Mouse (Mus musculus): Measurements from ENCODE around the gene Rgp1. TPM values are rescaled to one million over a fixed set of nuclear protein-coding genes. Genes with fewer than 3 reads are reported as not detected.

Gene Rgp1
- polyA plus RNA-seq, 1 experiment, result 42.4 TPM

- 87% methylated on average over 4 of the region's 4 CpGs for WGBS
- H3K4me1 ChIP-seq (ENCODE audit: control insufficient read depth, insufficient read depth, insufficient read length), result peaks cover 8% of the 10 kb centered on the region; the same call in 1 of the 2 replicates
- TF ChIP-seq POLR2A (IDR thresholded peaks at IDR 0.05; ENCODE audit: low read depth, low read length) (no peak), CTCF (IDR thresholded peaks at IDR 0.05; ENCODE audit: extremely low read depth, insufficient read depth, insufficient read length, insufficient replicate concordance) (no peak)
- H3K36me3 ChIP-seq (ENCODE audit: control insufficient read depth, insufficient read depth, low read length), result peaks cover 27% of the 10 kb centered on the region
- H3K4me3 ChIP-seq (ENCODE audit: extremely low read depth, insufficient read depth, insufficient read length), result no peak overlapping the region
- H3K27ac ChIP-seq (ENCODE audit: insufficient read depth, low read length), result no peak overlapping the region
- no peak for DNase-seq (ENCODE audit: low read depth in 1 of 2, low spot score in 2 of 2)
- H3K27me3 ChIP-seq (ENCODE audit: control insufficient read depth, insufficient read depth, low read length), result no peaks in the 10 kb centered on the region
These were observed 5.0 kb upstream of the Rgp1 start for GRCm38 (mm10) chr4:43573561-43573960.

GRCm38 (mm10) chr4:43575356-43575755 lies 3.2 kb upstream of the Rgp1 start:
- H3K4me3 ChIP-seq (ENCODE audit: extremely low read depth, insufficient read depth, insufficient read length), result no peak overlapping the region
- no peak for DNase-seq (ENCODE audit: low read depth in 1 of 2, low spot score in 2 of 2)
- H3K27me3 ChIP-seq (ENCODE audit: control insufficient read depth, insufficient read depth, low read length), result no peaks in the 10 kb centered on the region
- WGBS, result 79% methylated on average over 2 of the region's 2 CpGs
- no peak for TF ChIP-seq POLR2A (IDR thresholded peaks at IDR 0.05; ENCODE audit: low read depth, low read length)
- no peak for TF ChIP-seq CTCF (IDR thresholded peaks at IDR 0.05; ENCODE audit: extremely low read depth, insufficient read depth, insufficient read length, insufficient replicate concordance)
- H3K4me1 ChIP-seq (ENCODE audit: control insufficient read depth, insufficient read depth, insufficient read length), result peaks cover 10% of the 10 kb centered on the region; the same call in 1 of the 2 replicates
- H3K27ac ChIP-seq (ENCODE audit: insufficient read depth, low read length), result no peak overlapping the region
- peaks cover 10% of the 10 kb centered on the region for H3K36me3 ChIP-seq (ENCODE audit: control insufficient read depth, insufficient read depth, low read length)

- Histone ChIP-seq H3K36me3 (ENCODE audit: control insufficient read depth, insufficient read depth, low read length) (peaks cover 14% of the 10 kb centered on the region), H3K4me3 (ENCODE audit: extremely low read depth, insufficient read depth, insufficient read length) (peak overlapping the region; percentile 92), H3K4me1 (ENCODE audit: control insufficient read depth, insufficient read depth, insufficient read length) (peaks cover 10% of the 10 kb centered on the region; the same call in 1 of the 2 replicates), H3K27me3 (ENCODE audit: control insufficient read depth, insufficient read depth, low read length) (no peaks in the 10 kb centered on the region), H3K27ac (ENCODE audit: insufficient read depth, low read length) (no peak overlapping the region)
- no peak for DNase-seq (ENCODE audit: low read depth in 1 of 2, low spot score in 2 of 2)
- no peak for TF ChIP-seq POLR2A (IDR thresholded peaks at IDR 0.05; ENCODE audit: low read depth, low read length)
- no peak for TF ChIP-seq CTCF (IDR thresholded peaks at IDR 0.05; ENCODE audit: extremely low read depth, insufficient read depth, insufficient read length, insufficient replicate concordance)
- 6% methylated on average over 8 of the region's 8 CpGs for WGBS
These were observed 1.2 kb upstream of the Rgp1 start for GRCm38 (mm10) chr4:43577237-43577881.

GRCm38 (mm10) chr4:43579256-43579655 lies 741 bp downstream of the Rgp1 start:
- H3K4me3 ChIP-seq (ENCODE audit: extremely low read depth, insufficient read depth, insufficient read length), result peak overlapping the region; percentile 92
- H3K27me3 ChIP-seq (ENCODE audit: control insufficient read depth, insufficient read depth, low read length), result no peaks in the 10 kb centered on the region
- DNase-seq (ENCODE audit: low read depth in 1 of 2, low spot score in 2 of 2), result no peak
- TF ChIP-seq POLR2A (IDR thresholded peaks at IDR 0.05; ENCODE audit: low read depth, low read length) (no peak), CTCF (IDR thresholded peaks at IDR 0.05; ENCODE audit: extremely low read depth, insufficient read depth, insufficient read length, insufficient replicate concordance) (no peak)
- 0 out of 2 replicates have a peak overlapping the region, but pooled peaks have one; percentile 93 for H3K27ac ChIP-seq (ENCODE audit: insufficient read depth, low read length)
- H3K4me1 ChIP-seq (ENCODE audit: control insufficient read depth, insufficient read depth, insufficient read length), result peaks cover 10% of the 10 kb centered on the region; the same call in 1 of the 2 replicates
- WGBS, result 3% methylated on average over 10 of the region's 10 CpGs
- peaks cover 27% of the 10 kb centered on the region for H3K36me3 ChIP-seq (ENCODE audit: control insufficient read depth, insufficient read depth, low read length)

- H3K27me3 ChIP-seq (ENCODE audit: control insufficient read depth, insufficient read depth, low read length), result no peaks in the 10 kb centered on the region
- peaks cover 25% of the 10 kb centered on the region for H3K36me3 ChIP-seq (ENCODE audit: control insufficient read depth, insufficient read depth, low read length)
- TF ChIP-seq CTCF (IDR thresholded peaks at IDR 0.05; ENCODE audit: extremely low read depth, insufficient read depth, insufficient read length, insufficient replicate concordance) (no peak), POLR2A (IDR thresholded peaks at IDR 0.05; ENCODE audit: low read depth, low read length) (no peak)
- DNase-seq (ENCODE audit: low read depth in 1 of 2, low spot score in 2 of 2), result no peak
- no peak overlapping the region for H3K27ac ChIP-seq (ENCODE audit: insufficient read depth, low read length)
- H3K4me1 ChIP-seq (ENCODE audit: control insufficient read depth, insufficient read depth, insufficient read length), result peaks cover 10% of the 10 kb centered on the region; the same call in 1 of the 2 replicates
- peak overlapping the region; percentile 92; the same call in 1 of the 2 replicates for H3K4me3 ChIP-seq (ENCODE audit: extremely low read depth, insufficient read depth, insufficient read length)
- 69% methylated on average over 6 of the region's 6 CpGs for WGBS
These were observed 1.2 kb downstream of the Rgp1 start for GRCm38 (mm10) chr4:43579731-43580130.

- Histone ChIP-seq H3K27ac (ENCODE audit: insufficient read depth, low read length) (no peak overlapping the region), H3K4me3 (ENCODE audit: extremely low read depth, insufficient read depth, insufficient read length) (no peak overlapping the region), H3K27me3 (ENCODE audit: control insufficient read depth, insufficient read depth, low read length) (no peaks in the 10 kb centered on the region), H3K4me1 (ENCODE audit: control insufficient read depth, insufficient read depth, insufficient read length) (peaks cover 10% of the 10 kb centered on the region; the same call in 1 of the 2 replicates), H3K36me3 (ENCODE audit: control insufficient read depth, insufficient read depth, low read length) (peaks cover 25% of the 10 kb centered on the region)
- no peak for DNase-seq (ENCODE audit: low read depth in 1 of 2, low spot score in 2 of 2)
- TF ChIP-seq CTCF (IDR thresholded peaks at IDR 0.05; ENCODE audit: extremely low read depth, insufficient read depth, insufficient read length, insufficient replicate concordance) (no peak), POLR2A (IDR thresholded peaks at IDR 0.05; ENCODE audit: low read depth, low read length) (no peak)
- WGBS, result 95% methylated on average over 5 of the region's 5 CpGs
These were observed 2.2 kb downstream of the Rgp1 start for GRCm38 (mm10) chr4:43580721-43581120.

GRCm38 (mm10) chr4:43581381-43581780 lies 2.9 kb downstream of the Rgp1 start:
- DNase-seq (ENCODE audit: low read depth in 1 of 2, low spot score in 2 of 2), result no peak
- Histone ChIP-seq H3K27ac (ENCODE audit: insufficient read depth, low read length) (no peak overlapping the region), H3K27me3 (ENCODE audit: control insufficient read depth, insufficient read depth, low read length) (no peaks in the 10 kb centered on the region), H3K36me3 (ENCODE audit: control insufficient read depth, insufficient read depth, low read length) (peaks cover 25% of the 10 kb centered on the region), H3K4me1 (ENCODE audit: control insufficient read depth, insufficient read depth, insufficient read length) (peaks cover 10% of the 10 kb centered on the region; the same call in 1 of the 2 replicates), H3K4me3 (ENCODE audit: extremely low read depth, insufficient read depth, insufficient read length) (no peak overlapping the region)
- 98% methylated on average over 12 of the region's 12 CpGs for WGBS
- no peak for TF ChIP-seq POLR2A (IDR thresholded peaks at IDR 0.05; ENCODE audit: low read depth, low read length)
- TF ChIP-seq CTCF (IDR thresholded peaks at IDR 0.05; ENCODE audit: extremely low read depth, insufficient read depth, insufficient read length, insufficient replicate concordance), result no peak

Data from spleen, adult 2 months (tissue).